Mouse (Mus musculus) left cerebral cortex, postnatal 10 days (tissue): Measurements from ENCODE around the gene Zbtb34. TPM values are rescaled to one million over a fixed set of nuclear protein-coding genes. Genes with fewer than 3 reads are reported as not detected.

ENCODE experiments used
- DNase-seq, 2 experiments: peaks; one replicate each; pipeline ENCODE4 v3.0.0; 2021 to 2022; ENCODE audit warnings: low spot score in 2 of 2, mixed read lengths in 1 of 2; ENCODE audit errors: extremely low spot score in 1 of 2
- intact Hi-C: fragments of 180-260 bp; cut with DNase I; formaldehyde crosslinking; loops from one replicate; pipeline ENCODE4 v1.15.1; 2025
- total RNA-seq, 2 experiments: library from RNA; stranded (reverse); gene quantifications; 2 replicates each; pipeline ENCODE4 v1.2.3; 2021

Gene Zbtb34
- total RNA-seq, 2 experiments from 2014 or later: 41.6 to 43.2 TPM

GRCm38 (mm10) chr2:33426640-33427398, 4.3 kb downstream of the Zbtb34 start:
- intact Hi-C loops: no loop called here
- peak in 1 of 2 experiments; percentile 20 for DNase-seq

- intact Hi-C loops: no loop called here
- no peak for DNase-seq
Observed at GRCm38 (mm10) chr2:33417454-33417853, 13.7 kb downstream of the Zbtb34 start.

- DNase-seq: no peak
- intact Hi-C loops: no loop called here
Observed at GRCm38 (mm10) chr2:33414019-33414418, 17.1 kb downstream of the Zbtb34 start.

- no peak for DNase-seq
- intact Hi-C loops: no loop called here
Observed at GRCm38 (mm10) chr2:33412111-33412510, 19.0 kb downstream of the Zbtb34 start.

- DNase-seq: no peak
- intact Hi-C loops: loop anchor here (5.0 kb wide), 1 partner anchor 251 kb away; no protein-coding TSS in a partner anchor
Observed at GRCm38 (mm10) chr2:33403511-33404003, 27.6 kb downstream of the Zbtb34 start.

- intact Hi-C loops: loop anchor here (5.0 kb wide), 1 partner anchor 250 kb away; no protein-coding TSS in a partner anchor
- no peak for DNase-seq
Observed at GRCm38 (mm10) chr2:33402638-33403037, 28.5 kb downstream of the Zbtb34 start.

- intact Hi-C loops: loop anchor here (5.0 kb wide), 1 partner anchor 250 kb away; no protein-coding TSS in a partner anchor
Observed at GRCm38 (mm10) chr2:33402236-33402635, 28.9 kb downstream of the Zbtb34 start.

GRCm38 (mm10) chr2:33401217-33401616, 29.9 kb downstream of the Zbtb34 start:
- intact Hi-C loops: loop anchor here (5.0 kb wide), 1 partner anchor 249 kb away; no protein-coding TSS in a partner anchor
- DNase-seq: no peak

More at GRCm38 (mm10) chr2:33402236-33402635, 28.9 kb downstream of the Zbtb34 start:
- peak; percentile 72 to 82 for DNase-seq

- intact Hi-C loops: loop anchor here (5.0 kb wide), 1 partner anchor 248 kb away; no protein-coding TSS in a partner anchor
- DNase-seq: no peak
Observed at GRCm38 (mm10) chr2:33400541-33400940, 30.6 kb downstream of the Zbtb34 start.

GRCm38 (mm10) chr2:33399091-33399490, 32.0 kb downstream of the Zbtb34 start:
- intact Hi-C loops: no loop called here
- DNase-seq: no peak

GRCm38 (mm10) chr2:33397036-33397435, 34.1 kb downstream of the Zbtb34 start:
- intact Hi-C loops: no loop called here
- DNase-seq: no peak

GRCm38 (mm10) chr2:33395053-33395452, 36.1 kb downstream of the Zbtb34 start:
- intact Hi-C loops: no loop called here
- DNase-seq: no peak

- DNase-seq: no peak
Observed at GRCm38 (mm10) chr2:33393951-33394635, 37.0 kb downstream of the Zbtb34 start.

GRCm38 (mm10) chr2:33393021-33393420, 38.1 kb downstream of the Zbtb34 start:
- intact Hi-C loops: no loop called here
- no peak for DNase-seq

More at GRCm38 (mm10) chr2:33393951-33394635, 37.0 kb downstream of the Zbtb34 start:
- intact Hi-C loops: no loop called here

GRCm38 (mm10) chr2:33371648-33372408, 59.3 kb downstream of the Zbtb34 start:
- DNase-seq: no peak
- intact Hi-C loops: no loop called here

- DNase-seq: peak; percentile 98 to 99
- intact Hi-C loops: no loop called here
Observed at GRCm38 (mm10) chr2:33370777-33371647, 60.1 kb downstream of the Zbtb34 start, which contains the start of gene Ralgps1. Gene Ralgps1 (minus strand): TSS chr2:33371486.

- intact Hi-C loops: no loop called here
- DNase-seq: no peak
Observed at GRCm38 (mm10) chr2:33370276-33370776, 60.8 kb downstream of the Zbtb34 start.

GRCm38 (mm10) chr2:33369453-33369852, 61.7 kb downstream of the Zbtb34 start:
- intact Hi-C loops: no loop called here
- DNase-seq: no peak
